Mouse (Mus musculus): ENCODE measurements around the gene Dgkh. TPM values are rescaled to one million over a fixed set of nuclear protein-coding genes. Genes with fewer than 3 reads are reported as not detected.

Dgkh gene
- polyA plus RNA-seq (2012; fragmentation: generic; extraction: Trizol), result 1.2 TPM
- long read RNA-seq, experiment 1, partial matches to known transcripts, result 0 of 1 reads
- long read RNA-seq, experiment 1, other reads (novel, unspliced or antisense), result 1 of 1 reads
- long read RNA-seq, experiment 2, partial matches to known transcripts, result 1 of 2 reads
- long read RNA-seq, experiment 2, other reads (novel, unspliced or antisense), result 1 of 2 reads

DNA sequence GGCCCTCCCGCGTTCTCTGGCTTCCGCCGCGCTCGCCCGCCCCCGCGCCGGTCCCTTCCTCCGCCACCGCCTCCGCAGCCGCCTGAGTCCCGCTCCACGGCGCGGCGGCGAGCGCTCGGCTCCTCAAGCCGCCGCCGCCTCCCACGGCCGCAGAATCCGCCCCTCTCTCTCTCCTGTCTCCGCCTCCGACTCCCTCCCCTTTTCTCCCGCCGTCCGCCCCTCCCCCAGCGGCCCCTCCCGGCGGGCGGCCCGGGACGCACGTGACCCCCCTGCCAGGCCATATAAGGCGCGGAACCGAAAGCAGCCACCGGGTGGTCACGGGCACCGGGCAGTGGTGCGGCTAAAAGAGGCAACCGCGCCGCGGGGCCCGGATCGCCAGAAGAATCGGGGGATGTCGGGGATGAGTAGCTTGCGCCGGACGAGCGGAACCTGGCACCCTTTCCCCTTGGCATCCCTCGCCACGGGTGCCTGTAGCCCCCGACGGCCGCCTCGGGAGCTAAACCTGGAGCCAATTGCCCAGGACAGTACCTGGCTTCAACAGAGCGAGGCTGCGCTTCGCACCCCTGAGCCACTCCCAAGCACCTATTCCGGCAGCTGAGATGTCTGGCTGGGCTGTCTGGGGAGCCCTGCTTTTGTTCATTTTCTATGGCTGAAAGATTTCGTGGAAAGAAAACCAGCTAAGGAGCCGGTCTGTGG lies at the start of gene Dgkh:
TSS of gene Dgkh (minus strand) at position 160 of the 696 bp plus-strand sequence.
- Histone ChIP-seq H3K79me2 (ENCODE audit: control insufficient read depth, insufficient read depth) (no peaks in the 10 kb centered on the region), H3K79me3 (ENCODE audit: low read depth) (no peaks in the 10 kb centered on the region), H3K36me3 (ENCODE audit: control insufficient read depth, insufficient read depth) (no peaks in the 10 kb centered on the region), H3ac (ENCODE audit: control insufficient read depth, insufficient read length, low read depth) (peak within 1 kb of the TSS; percentile 83), H3K4me3 (ENCODE audit: insufficient read depth, poor library complexity, severe bottlenecking) (peak within 1 kb of the TSS; percentile 43), H3K27me3 (ENCODE audit: control insufficient read depth, insufficient read depth, insufficient read length) (no peaks in the 10 kb centered on the region)
- TF ChIP-seq CEBPB (IDR thresholded peaks at IDR 0.05; ENCODE audit: low read depth), result no peak
- TF ChIP-seq USF1 (IDR thresholded peaks at IDR 0.05; ENCODE audit: low read depth), result peak; percentile 71

DNA sequence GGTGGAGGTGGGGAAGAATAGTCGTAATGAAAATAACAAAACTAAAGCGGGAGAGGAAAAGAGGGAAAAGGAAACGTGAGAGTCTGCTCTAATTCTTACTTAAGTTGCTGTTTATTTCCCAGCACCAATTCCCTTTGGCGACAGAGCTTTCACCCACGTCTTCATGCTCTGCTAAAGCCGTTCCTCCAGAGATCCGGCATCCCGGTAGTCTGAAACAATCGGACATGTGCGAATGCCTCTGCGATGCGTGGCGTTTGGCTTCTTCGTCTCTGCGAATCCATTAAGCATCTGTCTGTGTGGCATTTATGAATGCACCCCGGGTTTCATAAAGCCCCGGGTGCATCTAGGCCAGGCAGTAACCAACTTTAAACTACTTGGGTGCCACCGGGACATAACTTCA lies 44.6 kb upstream of the Dgkh start:
- Histone ChIP-seq H3K36me3 (ENCODE audit: control insufficient read depth, insufficient read depth) (no peaks in the 10 kb centered on the region), H3K4me3 (ENCODE audit: insufficient read depth, poor library complexity, severe bottlenecking) (no peak overlapping the region), H3K79me2 (ENCODE audit: control insufficient read depth, insufficient read depth) (no peaks in the 10 kb centered on the region), H3K27me3 (ENCODE audit: control insufficient read depth, insufficient read depth, insufficient read length) (peaks cover 18% of the 10 kb centered on the region), H3K79me3 (ENCODE audit: low read depth) (no peaks in the 10 kb centered on the region), H3ac (ENCODE audit: control insufficient read depth, insufficient read length, low read depth) (no peak overlapping the region)
- TF ChIP-seq MAX (IDR thresholded peaks at IDR 0.05) (no peak), CEBPB (IDR thresholded peaks at IDR 0.05; ENCODE audit: low read depth) (no peak), USF1 (IDR thresholded peaks at IDR 0.05; ENCODE audit: low read depth) (no peak), MYOG (IDR thresholded peaks at IDR 0.05; ENCODE audit: control insufficient read depth, extremely low read depth, insufficient read length) (no peak), FOSL1 (IDR thresholded peaks at IDR 0.05; ENCODE audit: insufficient read depth, low read length, poor library complexity, severe bottlenecking) (no peak), CTCF (IDR thresholded peaks at IDR 0.05; ENCODE audit: control insufficient read depth, insufficient read depth, insufficient read length) (no peak), MYOD1 (IDR thresholded peaks at IDR 0.05; ENCODE audit: control insufficient read depth, insufficient read length, low read depth) (no peak)

DNA sequence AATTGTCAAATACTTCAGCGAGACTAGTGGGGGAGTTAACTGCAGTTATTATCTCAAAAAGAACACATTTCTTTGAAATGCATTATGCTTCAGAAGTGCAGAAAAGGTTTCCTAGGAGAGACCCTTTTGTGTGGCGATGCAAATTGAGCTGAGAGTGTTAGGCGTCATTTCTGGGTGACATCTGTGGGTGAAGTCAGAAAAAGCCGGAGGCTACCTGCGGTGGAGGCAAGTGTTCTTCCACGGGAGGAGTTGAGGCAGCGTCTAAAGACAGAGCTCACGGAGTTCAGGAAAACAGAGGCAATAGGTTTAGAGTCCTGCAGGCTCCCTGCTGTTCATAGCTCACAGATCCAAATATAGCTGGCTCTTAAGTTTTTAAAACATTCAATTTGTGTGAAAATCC lies 44.1 kb upstream of the Dgkh start:
- Histone ChIP-seq H3K79me2 (ENCODE audit: control insufficient read depth, insufficient read depth) (no peaks in the 10 kb centered on the region), H3K27me3 (ENCODE audit: control insufficient read depth, insufficient read depth, insufficient read length) (peaks cover 18% of the 10 kb centered on the region), H3K36me3 (ENCODE audit: control insufficient read depth, insufficient read depth) (no peaks in the 10 kb centered on the region), H3ac (ENCODE audit: control insufficient read depth, insufficient read length, low read depth) (no peak overlapping the region), H3K4me3 (ENCODE audit: insufficient read depth, poor library complexity, severe bottlenecking) (no peak overlapping the region), H3K79me3 (ENCODE audit: low read depth) (no peaks in the 10 kb centered on the region)
- TF ChIP-seq CEBPB (IDR thresholded peaks at IDR 0.05; ENCODE audit: low read depth), result no peak

DNA sequence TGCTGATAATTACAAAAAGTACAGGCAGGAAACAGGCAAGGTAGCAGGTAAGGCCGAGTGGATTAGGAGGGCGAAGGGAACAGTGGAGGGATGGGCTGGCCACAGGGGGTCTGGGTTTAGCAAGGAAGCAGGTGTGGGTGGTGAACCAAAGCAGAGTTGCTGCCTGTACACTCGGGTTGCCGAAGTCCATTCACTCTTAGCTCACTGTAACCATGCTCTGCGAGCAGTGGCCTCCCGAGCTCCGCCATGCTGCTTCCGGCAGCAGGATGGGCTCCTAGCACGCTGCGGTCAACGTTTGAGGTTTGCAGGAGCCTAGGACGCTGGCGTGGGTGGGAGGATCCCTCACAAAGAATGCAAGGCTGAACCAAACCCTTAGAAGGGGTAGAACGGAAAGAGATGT lies 43.1 kb upstream of the Dgkh start:
- H3K36me3 ChIP-seq (ENCODE audit: control insufficient read depth, insufficient read depth), result no peaks in the 10 kb centered on the region
- no peak overlapping the region for H3K4me3 ChIP-seq (ENCODE audit: insufficient read depth, poor library complexity, severe bottlenecking)
- no peak overlapping the region for H3ac ChIP-seq (ENCODE audit: control insufficient read depth, insufficient read length, low read depth)
- no peaks in the 10 kb centered on the region for H3K79me3 ChIP-seq (ENCODE audit: low read depth)
- H3K79me2 ChIP-seq (ENCODE audit: control insufficient read depth, insufficient read depth), result no peaks in the 10 kb centered on the region
- H3K27me3 ChIP-seq (ENCODE audit: control insufficient read depth, insufficient read depth, insufficient read length), result peaks cover 23% of the 10 kb centered on the region
- TF ChIP-seq MAX (IDR thresholded peaks at IDR 0.05) (no peak), FOSL1 (IDR thresholded peaks at IDR 0.05; ENCODE audit: insufficient read depth, low read length, poor library complexity, severe bottlenecking) (no peak), USF1 (IDR thresholded peaks at IDR 0.05; ENCODE audit: low read depth) (no peak), MYOG (IDR thresholded peaks at IDR 0.05; ENCODE audit: control insufficient read depth, extremely low read depth, insufficient read length) (no peak), CTCF (IDR thresholded peaks at IDR 0.05; ENCODE audit: control insufficient read depth, insufficient read depth, insufficient read length) (no peak), MYOD1 (IDR thresholded peaks at IDR 0.05; ENCODE audit: control insufficient read depth, insufficient read length, low read depth) (no peak), CEBPB (IDR thresholded peaks at IDR 0.05; ENCODE audit: low read depth) (no peak)

DNA sequence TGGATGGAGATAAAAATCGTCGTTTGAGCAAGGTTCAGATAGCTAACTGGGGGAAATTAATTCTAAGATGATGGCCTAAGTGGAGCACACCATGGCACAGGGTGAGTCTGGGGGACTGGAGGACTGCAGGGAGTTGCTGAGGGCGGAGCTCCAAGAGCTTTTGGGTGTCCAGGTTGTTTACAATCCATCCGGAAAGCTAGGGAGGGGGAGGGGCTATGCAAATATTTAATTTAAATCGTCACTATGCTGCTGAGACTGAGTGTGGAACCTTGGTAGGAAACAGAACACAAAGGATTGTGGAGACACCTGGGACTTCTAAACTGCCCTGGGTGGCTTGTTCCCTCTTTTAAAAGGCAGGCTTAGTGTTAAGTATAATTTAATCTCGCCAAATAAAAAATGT lies 42.6 kb upstream of the Dgkh start:
- no peak overlapping the region for H3K4me3 ChIP-seq (ENCODE audit: insufficient read depth, poor library complexity, severe bottlenecking)
- TF ChIP-seq CEBPB (IDR thresholded peaks at IDR 0.05; ENCODE audit: low read depth) (no peak), CTCF (IDR thresholded peaks at IDR 0.05; ENCODE audit: control insufficient read depth, insufficient read depth, insufficient read length) (no peak), MYOD1 (IDR thresholded peaks at IDR 0.05; ENCODE audit: control insufficient read depth, insufficient read length, low read depth) (no peak), FOSL1 (IDR thresholded peaks at IDR 0.05; ENCODE audit: insufficient read depth, low read length, poor library complexity, severe bottlenecking) (no peak)

DNA sequence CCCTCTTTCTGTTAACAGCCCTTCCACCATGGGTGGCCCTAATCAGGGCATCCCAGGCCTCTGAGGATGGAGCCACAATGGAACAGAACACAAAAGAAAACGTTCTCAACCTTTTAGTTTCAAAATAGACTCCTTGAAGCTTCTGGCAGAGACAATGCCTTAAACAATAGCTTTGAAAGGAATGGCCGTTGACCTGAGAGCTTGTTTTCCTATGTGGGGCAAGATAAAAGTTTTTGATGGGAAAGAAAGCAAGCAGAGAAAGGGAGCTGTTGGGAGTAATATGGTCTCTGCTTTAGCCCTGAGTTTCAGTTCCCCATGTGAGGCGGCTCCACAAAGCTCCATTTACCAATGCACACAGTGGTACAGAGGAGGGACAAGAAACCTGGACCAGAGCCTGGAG lies 37.9 kb upstream of the Dgkh start:
- Histone ChIP-seq H3K36me3 (ENCODE audit: control insufficient read depth, insufficient read depth) (no peaks in the 10 kb centered on the region), H3ac (ENCODE audit: control insufficient read depth, insufficient read length, low read depth) (no peak overlapping the region), H3K79me2 (ENCODE audit: control insufficient read depth, insufficient read depth) (no peaks in the 10 kb centered on the region), H3K4me3 (ENCODE audit: insufficient read depth, poor library complexity, severe bottlenecking) (no peak overlapping the region), H3K79me3 (ENCODE audit: low read depth) (no peaks in the 10 kb centered on the region), H3K27me3 (ENCODE audit: control insufficient read depth, insufficient read depth, insufficient read length) (peaks cover 19% of the 10 kb centered on the region)
- TF ChIP-seq CTCF (IDR thresholded peaks at IDR 0.05; ENCODE audit: control insufficient read depth, insufficient read depth, insufficient read length) (no peak), MYOG (IDR thresholded peaks at IDR 0.05; ENCODE audit: control insufficient read depth, extremely low read depth, insufficient read length) (no peak), CEBPB (IDR thresholded peaks at IDR 0.05; ENCODE audit: low read depth) (no peak), MYOD1 (IDR thresholded peaks at IDR 0.05; ENCODE audit: control insufficient read depth, insufficient read length, low read depth) (no peak), FOSL1 (IDR thresholded peaks at IDR 0.05; ENCODE audit: insufficient read depth, low read length, poor library complexity, severe bottlenecking) (no peak), MAX (IDR thresholded peaks at IDR 0.05) (no peak), USF1 (IDR thresholded peaks at IDR 0.05; ENCODE audit: low read depth) (no peak)

More for the DNA sequence above, 42.6 kb upstream of the Dgkh start:
- no peak overlapping the region for H3ac ChIP-seq (ENCODE audit: control insufficient read depth, insufficient read length, low read depth)
- H3K79me3 ChIP-seq (ENCODE audit: low read depth), result no peaks in the 10 kb centered on the region
- H3K27me3 ChIP-seq (ENCODE audit: control insufficient read depth, insufficient read depth, insufficient read length), result peaks cover 23% of the 10 kb centered on the region
- H3K36me3 ChIP-seq (ENCODE audit: control insufficient read depth, insufficient read depth), result no peaks in the 10 kb centered on the region
- no peaks in the 10 kb centered on the region for H3K79me2 ChIP-seq (ENCODE audit: control insufficient read depth, insufficient read depth)
